ENCODE assay signal across 12 mouse cellular contexts in genomic region chr6:24348481-24349062, GRCm38 (mm10).
DNase-seq lines count a peak whose midpoint lies in the region; ATAC-seq lines count a peak whose summit lies in the region.
"Had no signal": no experiment of that assay in that cellular context is flagged by ENCODE, and none has a peak within 500 bp of the region (broad histone marks: within the 10 kb centered on the region; RNA-seq: fewer than 3 reads in every experiment).

No protein-coding gene starts in this region.

- no peak overlapping the region for H3K4me3 ChIP-seq in heart, embryonic 13.5 days
- no peak overlapping the region for H3K4me3 ChIP-seq in lung, embryonic 16.5 days (ENCODE audit: low read length)
- H3K4me3 ChIP-seq in hindbrain, embryonic 16.5 days (ENCODE audit: low read length) = no peak overlapping the region
- H3K4me3 ChIP-seq in neural tube, embryonic 14.5 days (ENCODE audit: low read depth, low read length) = no peak overlapping the region
- H3K4me3 ChIP-seq: erythroblast, embryonic 14.5 days had no signal

- H3K4me1 ChIP-seq in heart, embryonic 13.5 days = no peaks in the 10 kb centered on the region
- peaks cover 3% of the 10 kb centered on the region; the same call in 1 of the 2 replicates for H3K4me1 ChIP-seq in lung, embryonic 16.5 days (replicated peaks; ENCODE audit: control insufficient read depth, insufficient read depth, low read length)
- H3K4me1 ChIP-seq in hindbrain, embryonic 16.5 days (ENCODE audit: control insufficient read depth, insufficient read depth, low read depth, low read length) = no peaks in the 10 kb centered on the region
- peaks cover 4% of the 10 kb centered on the region; the same call in 1 of the 2 replicates for H3K4me1 ChIP-seq in neural tube, embryonic 14.5 days (ENCODE audit: control insufficient read depth, insufficient read depth, low read length)

- no peak for ATAC-seq in heart, embryonic 13.5 days (ENCODE audit: extremely low read depth, insufficient number of reproducible peaks, low FRiP score, low TSS enrichment)
- peak; percentile 56 for ATAC-seq in lung, embryonic 16.5 days (ENCODE audit: low read depth)
- no peak for ATAC-seq in hindbrain, embryonic 16.5 days
- ATAC-seq in neural tube, embryonic 14.5 days (ENCODE audit: low read depth) = no peak

- H3K36me3 ChIP-seq in heart, embryonic 13.5 days = no peaks in the 10 kb centered on the region
- no peaks in the 10 kb centered on the region for H3K36me3 ChIP-seq in lung, embryonic 16.5 days (ENCODE audit: control insufficient read depth, insufficient read depth, low read length)
- no peaks in the 10 kb centered on the region for H3K36me3 ChIP-seq in hindbrain, embryonic 16.5 days (ENCODE audit: control insufficient read depth, insufficient read depth, low read length)
- H3K36me3 ChIP-seq in neural tube, embryonic 14.5 days (ENCODE audit: control insufficient read depth, insufficient read depth, low read length) = no peaks in the 10 kb centered on the region

- no peak overlapping the region for H3K27ac ChIP-seq in heart, embryonic 13.5 days (replicated peaks)
- peak overlapping the region; percentile 49; the same call in 1 of the 2 replicates for H3K27ac ChIP-seq in lung, embryonic 16.5 days (ENCODE audit: low read length)
- no peak overlapping the region for H3K27ac ChIP-seq in hindbrain, embryonic 16.5 days (ENCODE audit: low read depth, low read length)
- no peak overlapping the region for H3K27ac ChIP-seq in neural tube, embryonic 14.5 days (ENCODE audit: low read depth, low read length)

- no peak overlapping the region for H3K9ac ChIP-seq in heart, embryonic 13.5 days
- no peak overlapping the region for H3K9ac ChIP-seq in lung, embryonic 16.5 days (ENCODE audit: low read length)
- no peak overlapping the region for H3K9ac ChIP-seq in hindbrain, embryonic 16.5 days (ENCODE audit: low read depth, low read length)
- no peak overlapping the region for H3K9ac ChIP-seq in neural tube, embryonic 14.5 days (replicated peaks; ENCODE audit: low read depth, low read length)

- H3K4me2 ChIP-seq in heart, embryonic 13.5 days = peak overlapping the region; percentile 5; the same call in 1 of the 2 replicates
- no peak overlapping the region for H3K4me2 ChIP-seq in lung, embryonic 16.5 days (ENCODE audit: low read depth, low read length)
- peak overlapping the region; percentile 40 for H3K4me2 ChIP-seq in hindbrain, embryonic 16.5 days (ENCODE audit: low read length)
- H3K4me2 ChIP-seq in neural tube, embryonic 14.5 days (ENCODE audit: low read depth, low read length) = 0 out of 2 replicates have a peak overlapping the region, but pooled peaks have one; percentile 15

- intact Hi-C loops in heart, postnatal 25 days (cut with DNase I) = no loop called here

- H3K9me3 ChIP-seq in heart, embryonic 13.5 days = no peaks in the 10 kb centered on the region
- H3K9me3 ChIP-seq in lung, embryonic 16.5 days (ENCODE audit: control insufficient read depth, low read length) = no peaks in the 10 kb centered on the region
- H3K9me3 ChIP-seq in hindbrain, embryonic 16.5 days (ENCODE audit: control insufficient read depth, low read length) = no peaks in the 10 kb centered on the region
- H3K9me3 ChIP-seq in neural tube, embryonic 14.5 days (ENCODE audit: control insufficient read depth, low read length) = no peaks in the 10 kb centered on the region

- no peaks in the 10 kb centered on the region for H3K27me3 ChIP-seq in heart, embryonic 13.5 days (replicated peaks)
- H3K27me3 ChIP-seq in lung, embryonic 16.5 days (ENCODE audit: control insufficient read depth, insufficient read depth, low read depth, low read length) = no peaks in the 10 kb centered on the region
- H3K27me3 ChIP-seq in hindbrain, embryonic 16.5 days (replicated peaks; ENCODE audit: control insufficient read depth, insufficient read depth, low read length) = no peaks in the 10 kb centered on the region
- no peaks in the 10 kb centered on the region for H3K27me3 ChIP-seq in neural tube, embryonic 14.5 days (ENCODE audit: control insufficient read depth, insufficient read depth, low read length)

- DNase-seq in heart, postnatal 25 days (ENCODE audit: low spot score) = no peak
- DNase-seq in lung, postnatal 25 days (ENCODE audit: low spot score) = no peak
- DNase-seq in ovary, adult 18-20 months (ENCODE audit: low spot score) = no peak
- DNase-seq in heart, postnatal 4 days = no peak
- DNase-seq: adrenal gland, postnatal 25 days; cerebellum, adult 8-10 months; right cerebral cortex, adult 18-20 months had no signal

- WGBS in heart, embryonic 13.5 days = 65% methylated on average over 8 of the region's 8 CpGs
- WGBS in lung, embryonic 16.5 days = 57% methylated on average over 8 of the region's 8 CpGs
- 39% methylated on average over 8 of the region's 8 CpGs for WGBS in hindbrain, embryonic 16.5 days
- WGBS in neural tube, embryonic 14.5 days = 36% methylated on average over 8 of the region's 8 CpGs
